Mouse (Mus musculus) intestine, embryonic 15.5 days (tissue): Measurements from ENCODE around the gene Rasgrf1. TPM values are rescaled to one million over a fixed set of nuclear protein-coding genes. Genes with fewer than 3 reads are reported as not detected.

ENCODE experiments used
- ATAC-seq: fragments of 200-750 bp; cut with Nextera tagmentation; 2 replicates; pipeline ENCODE4 v1.8.0; 2017; ENCODE audit warnings: moderate TSS enrichment, moderate library complexity
- H3K27ac ChIP-seq: fragments of 300-500 bp; sonication (generic); 2 replicates; pipeline ENCODE4 v1.5.1; 2015; ENCODE audit warnings: mild to moderate bottlenecking, inconsistent platforms
- H3K27me3 ChIP-seq: fragments of 300-500 bp; sonication (generic); replicated peaks from 2 replicates; pipeline ENCODE4 v1.6.1; 2015; ENCODE audit warnings: inconsistent platforms
- H3K36me3 ChIP-seq: fragments of 300-500 bp; sonication (generic); 2 replicates; pipeline ENCODE4 v1.6.1; 2015; ENCODE audit warnings: inconsistent platforms
- H3K4me1 ChIP-seq: fragments of 300-500 bp; sonication (generic); replicated peaks from 2 replicates; pipeline ENCODE4 v1.6.1; 2015; ENCODE audit warnings: inconsistent platforms
- H3K4me2 ChIP-seq: fragments of 300-500 bp; sonication (generic); replicated peaks from 2 replicates; pipeline ENCODE4 v1.6.1; 2015; ENCODE audit warnings: mild to moderate bottlenecking, inconsistent platforms
- H3K4me3 ChIP-seq: fragments of 300-500 bp; sonication (generic); replicated peaks from 2 replicates; pipeline ENCODE4 v1.5.1; 2015; ENCODE audit warnings: inconsistent platforms
- H3K9ac ChIP-seq: fragments of 300-500 bp; sonication (generic); 2 replicates; pipeline ENCODE4 v1.6.1; 2015; ENCODE audit warnings: inconsistent platforms
- H3K9me3 ChIP-seq: fragments of 300-500 bp; sonication (generic); 2 replicates; pipeline ENCODE4 v1.6.1; 2016; ENCODE audit warnings: inconsistent platforms
- WGBS: fragments of 180-500 bp; shearing (Covaris S2); methylation state at CpG from one replicate; pipeline ENCODE4 v1.1.7; 2015; 5-methylcytosine and 5-hydroxymethylcytosine counted together
- polyA plus RNA-seq: library from polyadenylated mRNA; unstranded; fragments of >200 nt; fragmentation: Nextera tagmentation; extraction: Ambion mirVana; gene quantifications from 2 replicates; pipeline ENCODE4 v1.2.1, GENCODE M21; 2015

Gene Rasgrf1
- polyA plus RNA-seq, 1 experiment from 2014 or later: 0.31 TPM

- Histone ChIP-seq H3K27ac (no peak overlapping the region), H3K4me3 (no peak overlapping the region), H3K27me3 (no peaks in the 10 kb centered on the region), H3K36me3 (no peaks in the 10 kb centered on the region), H3K4me1 (no peaks in the 10 kb centered on the region), H3K9ac (no peak overlapping the region), H3K9me3 (no peaks in the 10 kb centered on the region), H3K4me2 (no peak overlapping the region)
- no peak for ATAC-seq
- 89% methylated on average over 22 of the region's 22 CpGs for WGBS
Measured at GRCm38 (mm10) chr9:89953596-89954215, 44.0 kb downstream of the Rasgrf1 start.

GRCm38 (mm10) chr9:89954860-89955479 is 45.3 kb downstream of the Rasgrf1 start:
- ATAC-seq: no peak
- Histone ChIP-seq H3K4me3 (no peak overlapping the region), H3K4me2 (no peak overlapping the region), H3K36me3 (no peaks in the 10 kb centered on the region), H3K4me1 (no peaks in the 10 kb centered on the region), H3K9ac (no peak overlapping the region), H3K27me3 (no peaks in the 10 kb centered on the region), H3K9me3 (no peaks in the 10 kb centered on the region), H3K27ac (no peak overlapping the region)
- WGBS: 53% methylated on average over 8 of the region's 8 CpGs

- H3K27ac ChIP-seq: no peak overlapping the region
- WGBS: 84% methylated on average over 2 of the region's 2 CpGs
Measured at GRCm38 (mm10) chr9:89958959-89959358, 49.3 kb downstream of the Rasgrf1 start.

GRCm38 (mm10) chr9:89964091-89964490 is 54.4 kb downstream of the Rasgrf1 start:
- no peaks in the 10 kb centered on the region for H3K27me3 ChIP-seq
- no peaks in the 10 kb centered on the region for H3K36me3 ChIP-seq
- H3K27ac ChIP-seq: no peak overlapping the region
- no peaks in the 10 kb centered on the region for H3K4me1 ChIP-seq
- no peak overlapping the region for H3K4me3 ChIP-seq
- H3K9ac ChIP-seq: no peak overlapping the region
- no peak overlapping the region for H3K4me2 ChIP-seq
- ATAC-seq: no peak
- H3K9me3 ChIP-seq: no peaks in the 10 kb centered on the region
- WGBS: 90% methylated on average over 4 of the region's 4 CpGs

More at GRCm38 (mm10) chr9:89958959-89959358, 49.3 kb downstream of the Rasgrf1 start:
- no peak for ATAC-seq
- no peaks in the 10 kb centered on the region for H3K27me3 ChIP-seq
- H3K4me2 ChIP-seq: no peak overlapping the region
- H3K4me3 ChIP-seq: no peak overlapping the region
- H3K9me3 ChIP-seq: no peaks in the 10 kb centered on the region
- H3K9ac ChIP-seq: no peak overlapping the region
- H3K4me1 ChIP-seq: no peaks in the 10 kb centered on the region
- H3K36me3 ChIP-seq: no peaks in the 10 kb centered on the region

GRCm38 (mm10) chr9:89967716-89968115 is 58.0 kb downstream of the Rasgrf1 start:
- H3K4me3 ChIP-seq: no peak overlapping the region
- H3K27ac ChIP-seq: no peak overlapping the region
- no peaks in the 10 kb centered on the region for H3K9me3 ChIP-seq
- no peak overlapping the region for H3K4me2 ChIP-seq
- no peak for ATAC-seq
- H3K9ac ChIP-seq: no peak overlapping the region
- H3K36me3 ChIP-seq: no peaks in the 10 kb centered on the region
- H3K27me3 ChIP-seq: no peaks in the 10 kb centered on the region
- H3K4me1 ChIP-seq: no peaks in the 10 kb centered on the region
- 85% methylated on average over 4 of the region's 4 CpGs for WGBS

GRCm38 (mm10) chr9:89968836-89969450 is 59.2 kb downstream of the Rasgrf1 start:
- no peak for ATAC-seq
- no peaks in the 10 kb centered on the region for H3K4me1 ChIP-seq

GRCm38 (mm10) chr9:89970271-89970670 is 60.6 kb downstream of the Rasgrf1 start:
- Histone ChIP-seq H3K4me2 (no peak overlapping the region), H3K27me3 (no peaks in the 10 kb centered on the region), H3K4me3 (no peak overlapping the region), H3K4me1 (no peaks in the 10 kb centered on the region), H3K9me3 (no peaks in the 10 kb centered on the region), H3K9ac (no peak overlapping the region), H3K36me3 (no peaks in the 10 kb centered on the region), H3K27ac (no peak overlapping the region)
- 91% methylated on average over 10 of the region's 10 CpGs for WGBS
- ATAC-seq: no peak

More at GRCm38 (mm10) chr9:89968836-89969450, 59.2 kb downstream of the Rasgrf1 start:
- no peak overlapping the region for H3K9ac ChIP-seq
- no peaks in the 10 kb centered on the region for H3K27me3 ChIP-seq
- no peaks in the 10 kb centered on the region for H3K36me3 ChIP-seq
- H3K27ac ChIP-seq: no peak overlapping the region
- no peak overlapping the region for H3K4me2 ChIP-seq
- no peak overlapping the region for H3K4me3 ChIP-seq
- 78% methylated on average over 6 of the region's 6 CpGs for WGBS
- H3K9me3 ChIP-seq: no peaks in the 10 kb centered on the region

GRCm38 (mm10) chr9:89970886-89971486 is 61.3 kb downstream of the Rasgrf1 start:
- Histone ChIP-seq H3K36me3 (no peaks in the 10 kb centered on the region), H3K27ac (no peak overlapping the region), H3K4me3 (no peak overlapping the region), H3K9ac (no peak overlapping the region), H3K4me1 (no peaks in the 10 kb centered on the region), H3K4me2 (no peak overlapping the region), H3K9me3 (no peaks in the 10 kb centered on the region), H3K27me3 (no peaks in the 10 kb centered on the region)
- ATAC-seq: 0 out of 2 replicates have a peak, but pooled peaks have one; percentile 14
- WGBS: 66% methylated on average over 11 of the region's 11 CpGs

GRCm38 (mm10) chr9:89972321-89972720 is 62.6 kb downstream of the Rasgrf1 start:
- H3K27ac ChIP-seq: no peak overlapping the region
- 45% methylated on average over 3 of the region's 3 CpGs for whole genome bisulfite sequencing
- no peak overlapping the region for H3K4me3 ChIP-seq
- H3K4me2 ChIP-seq: no peak overlapping the region
- 0 out of 2 replicates have a peak, but pooled peaks cover 2% of the 10 kb centered on the region for H3K27me3 ChIP-seq
- H3K9me3 ChIP-seq: no peaks in the 10 kb centered on the region
- no peaks in the 10 kb centered on the region for H3K4me1 ChIP-seq
- no peak overlapping the region for H3K9ac ChIP-seq
- no peak for ATAC-seq
- H3K36me3 ChIP-seq: no peaks in the 10 kb centered on the region

GRCm38 (mm10) chr9:89973856-89974255 is 64.1 kb downstream of the Rasgrf1 start:
- no peaks in the 10 kb centered on the region for H3K36me3 ChIP-seq
- no peak overlapping the region for H3K4me3 ChIP-seq
- no peak for ATAC-seq
- H3K27ac ChIP-seq: no peak overlapping the region
- no peak overlapping the region for H3K9ac ChIP-seq
- H3K4me1 ChIP-seq: no peaks in the 10 kb centered on the region
- H3K27me3 ChIP-seq: 0 out of 2 replicates have a peak, but pooled peaks cover 2% of the 10 kb centered on the region
- H3K9me3 ChIP-seq: no peaks in the 10 kb centered on the region
- 24% methylated on average over 5 of the region's 5 CpGs for WGBS
- no peak overlapping the region for H3K4me2 ChIP-seq

GRCm38 (mm10) chr9:89974463-89974931 is 64.8 kb downstream of the Rasgrf1 start:
- Histone ChIP-seq H3K9me3 (no peaks in the 10 kb centered on the region), H3K9ac (no peak overlapping the region), H3K27ac (no peak overlapping the region), H3K4me2 (no peak overlapping the region), H3K27me3 (0 out of 2 replicates have a peak, but pooled peaks cover 2% of the 10 kb centered on the region), H3K4me3 (no peak overlapping the region), H3K4me1 (peaks cover 2% of the 10 kb centered on the region; the same call in 1 of the 2 replicates), H3K36me3 (no peaks in the 10 kb centered on the region)
- no peak for ATAC-seq
- 73% methylated on average over 10 of the region's 10 CpGs for WGBS

- Histone ChIP-seq H3K4me3 (no peak overlapping the region), H3K4me1 (peaks cover 2% of the 10 kb centered on the region; the same call in 1 of the 2 replicates), H3K9me3 (no peaks in the 10 kb centered on the region), H3K27me3 (0 out of 2 replicates have a peak, but pooled peaks cover 2% of the 10 kb centered on the region), H3K27ac (no peak overlapping the region), H3K4me2 (no peak overlapping the region), H3K9ac (no peak overlapping the region), H3K36me3 (no peaks in the 10 kb centered on the region)
- 75% methylated on average over 6 of the region's 6 CpGs for WGBS
- no peak for ATAC-seq
Measured at GRCm38 (mm10) chr9:89976366-89976940, 66.7 kb downstream of the Rasgrf1 start.
